Mouse (Mus musculus) 3134 (cell line): ENCODE results near the gene Stx4a.

Source experiments
- DNase-seq: peaks from one replicate; pipeline ENCODE4 v3.0.0-alpha.2; 2011; ENCODE audit warnings: low spot score; ENCODE audit not compliant: insufficient read length; ENCODE audit errors: extremely low read depth

Gene Stx4a

GRCm38 (mm10) chr7:127897542-127897941 is 73.4 kb downstream of the Stx4a start:
- DNase-seq: no peak

GRCm38 (mm10) chr7:127898179-127898956 is 74.3 kb downstream of the Stx4a start:
- DNase-seq: no peak
